Mouse (Mus musculus) layer of hippocampus, adult 9-11 months (tissue): ENCODE data around the gene Arv1.

ENCODE experiments used
- DNase-seq: peaks from one replicate; pipeline ENCODE4 v3.0.0; 2022

Gene Arv1

GRCm38 (mm10) chr8:124732828-124733227, 10.9 kb downstream of the Arv1 start:
- DNase-seq = no peak

DNA sequence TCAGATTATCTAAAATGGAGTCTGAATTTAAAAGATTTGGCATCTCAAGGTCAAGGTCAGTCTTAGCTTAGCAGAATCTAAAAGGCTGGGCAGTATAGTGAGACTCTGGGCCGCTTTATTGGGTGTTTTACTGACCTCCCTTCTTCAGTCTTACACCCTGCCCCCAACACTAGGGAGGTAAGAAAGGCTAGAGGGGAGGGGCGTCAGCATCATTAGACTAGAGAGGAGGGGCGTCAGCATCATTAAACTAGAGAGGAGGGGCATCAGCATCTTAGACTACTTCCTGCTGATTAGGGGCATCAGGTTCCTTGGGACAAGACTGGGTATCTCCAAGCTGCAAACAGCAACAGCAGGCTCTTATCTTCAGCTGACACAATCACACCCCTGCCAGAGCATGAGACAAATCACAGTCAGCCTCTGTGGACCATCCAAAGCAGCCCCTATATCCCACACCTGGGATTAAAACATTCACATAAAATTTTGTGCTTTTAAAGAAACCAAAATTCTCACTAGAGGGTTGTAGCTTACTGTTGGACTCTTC, 13.5 kb downstream of the Arv1 start:
- no peak for DNase-seq

DNA sequence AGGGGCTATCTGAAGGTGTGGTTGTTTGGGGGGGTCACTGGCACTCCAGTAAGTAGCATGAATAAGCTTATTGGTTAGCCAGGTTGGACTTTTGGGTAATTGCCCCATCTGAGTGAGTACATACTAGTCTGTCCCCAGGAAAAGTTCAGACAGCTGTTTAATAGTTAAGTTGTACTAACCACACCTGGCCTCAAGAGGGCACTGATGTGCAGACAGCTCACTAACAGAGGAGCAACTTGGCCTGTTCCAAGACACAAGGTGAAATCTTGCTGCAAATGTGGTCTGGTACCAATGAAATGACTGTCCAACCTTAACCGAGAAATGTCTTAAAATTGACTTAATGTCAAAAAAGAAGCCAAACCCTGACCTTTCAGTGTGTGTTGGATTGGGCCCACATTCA, 17.3 kb downstream of the Arv1 start:
- DNase-seq = no peak

GRCm38 (mm10) chr8:124746661-124747060, 24.7 kb downstream of the Arv1 start:
- DNase-seq = no peak

DNA sequence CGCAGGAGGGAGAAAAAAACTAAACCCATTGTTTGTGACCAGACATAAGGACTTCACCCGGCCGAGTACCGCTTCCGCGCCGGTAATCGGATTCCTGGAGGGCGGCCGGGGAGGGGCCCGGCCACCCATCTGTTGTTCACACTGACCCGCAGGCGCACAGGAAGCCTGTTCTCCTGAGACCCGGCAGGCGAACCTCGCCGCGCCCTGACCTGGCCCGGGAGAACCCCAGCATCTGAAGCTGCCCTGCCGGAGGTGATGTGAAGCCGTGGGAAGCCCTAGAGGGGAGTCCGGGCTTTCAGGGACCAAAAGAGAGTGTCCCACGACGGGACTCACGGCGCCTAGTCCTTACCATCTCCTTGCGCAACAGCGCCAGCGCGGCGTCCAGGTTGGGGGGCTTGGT, 29.3 kb downstream of the Arv1 start:
- no peak for DNase-seq

DNA sequence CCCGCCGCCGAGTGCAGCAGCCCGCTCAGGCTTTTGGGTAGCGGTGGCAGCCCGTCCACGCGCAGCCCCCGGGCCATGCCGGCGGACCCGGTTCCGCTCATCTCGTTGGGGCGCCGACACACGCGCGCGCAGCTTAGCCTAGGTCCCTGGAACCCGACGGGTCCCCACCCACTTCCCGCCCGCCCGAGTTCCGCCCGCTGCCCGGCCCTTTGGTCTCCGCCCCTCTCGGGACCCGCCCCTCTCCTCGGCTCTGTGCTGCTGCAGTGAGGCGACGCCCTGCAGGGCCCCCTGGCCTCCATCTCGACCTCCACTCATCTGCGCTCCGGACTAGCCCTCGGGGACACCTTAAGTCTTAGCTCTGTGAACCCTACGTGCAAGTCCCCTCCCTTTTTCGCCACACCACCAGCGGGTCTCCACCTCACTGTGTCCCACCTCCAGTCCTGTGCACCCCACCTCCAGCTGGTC, 29.8 kb downstream of the Arv1 start, which contains the start of gene Fam89a:
Gene Fam89a (minus strand): TSS at position 124 of the 465 bp plus-strand sequence.
- DNase-seq = no peak

DNA sequence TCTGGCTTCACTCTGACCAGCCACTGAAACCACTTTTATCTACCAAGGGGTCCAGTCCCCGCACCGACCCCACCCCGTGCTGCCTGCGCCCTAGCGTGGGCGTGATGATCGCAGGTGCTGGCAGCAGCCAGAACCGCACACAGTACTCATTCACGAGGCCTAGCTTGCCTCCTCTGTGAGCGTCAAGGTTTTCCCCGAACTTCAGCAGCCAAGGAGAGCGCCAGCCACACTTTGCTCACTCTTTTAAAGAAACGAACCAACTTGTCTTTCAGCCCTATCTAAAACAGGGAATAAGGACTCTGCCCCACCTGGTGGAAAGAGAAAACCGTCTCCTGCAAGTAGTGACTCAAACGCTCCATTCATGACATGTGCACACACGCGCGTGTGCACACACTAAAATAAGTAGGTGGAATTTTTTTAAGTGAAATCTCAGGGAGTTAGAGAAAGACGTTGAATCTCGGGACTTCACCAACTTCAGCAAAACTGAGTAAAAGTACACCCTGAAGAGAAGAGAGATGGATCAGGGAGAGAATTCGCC, 30.5 kb downstream of the Arv1 start:
- no peak for DNase-seq

DNA sequence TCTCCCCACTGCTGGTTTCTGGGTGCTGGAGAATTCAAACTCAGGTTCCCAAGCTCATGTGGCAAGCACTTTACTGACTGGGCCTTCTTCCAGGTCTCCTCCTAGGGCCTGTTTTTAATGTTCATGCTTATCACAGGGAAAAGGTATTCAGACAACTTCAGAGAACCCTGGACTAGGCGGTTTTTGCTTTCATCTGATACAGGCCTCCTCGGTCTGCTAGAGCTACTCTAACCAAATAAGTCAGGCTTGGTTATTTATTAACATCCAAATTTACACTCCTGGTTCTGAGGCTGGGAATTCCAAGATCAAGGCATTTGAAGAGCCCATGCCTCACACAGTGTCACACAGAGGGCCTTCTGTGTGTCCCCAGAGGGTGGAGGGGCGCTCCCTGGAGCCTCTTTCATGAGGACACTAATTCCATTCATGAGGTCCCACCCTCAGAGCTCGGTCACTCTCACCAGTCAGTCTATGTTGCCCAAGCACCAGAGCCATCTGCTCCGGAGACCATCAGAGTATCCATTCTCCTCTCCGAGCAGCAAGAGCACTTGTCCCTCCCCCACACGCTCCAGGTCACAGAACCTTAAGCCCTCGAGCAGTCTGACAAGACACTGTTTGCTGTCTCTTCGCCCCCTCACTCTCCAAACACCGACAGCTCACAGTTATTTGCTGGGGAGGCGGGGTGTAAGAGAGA, 32.3 kb downstream of the Arv1 start:
- DNase-seq = peak; percentile 67

DNA sequence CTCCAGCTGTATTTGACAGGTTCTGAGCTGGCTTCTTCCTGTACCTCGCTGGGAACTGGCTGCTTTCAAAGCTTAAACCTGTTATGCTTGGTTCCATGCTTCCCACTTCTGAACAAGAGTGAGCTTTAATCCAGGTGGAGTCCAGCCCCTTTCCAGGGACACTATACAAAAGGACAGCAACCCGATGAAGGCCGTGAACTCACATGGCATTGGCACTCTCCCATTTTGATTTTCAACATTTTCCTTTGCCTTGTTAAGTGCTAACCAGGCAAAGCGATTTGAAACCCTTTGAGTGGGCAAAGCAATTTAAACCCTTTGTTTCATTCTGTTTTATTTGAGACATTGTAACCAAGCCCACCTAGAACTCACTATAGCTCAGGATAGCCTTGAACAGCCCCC, 32.9 kb downstream of the Arv1 start:
- no peak for DNase-seq

DNA sequence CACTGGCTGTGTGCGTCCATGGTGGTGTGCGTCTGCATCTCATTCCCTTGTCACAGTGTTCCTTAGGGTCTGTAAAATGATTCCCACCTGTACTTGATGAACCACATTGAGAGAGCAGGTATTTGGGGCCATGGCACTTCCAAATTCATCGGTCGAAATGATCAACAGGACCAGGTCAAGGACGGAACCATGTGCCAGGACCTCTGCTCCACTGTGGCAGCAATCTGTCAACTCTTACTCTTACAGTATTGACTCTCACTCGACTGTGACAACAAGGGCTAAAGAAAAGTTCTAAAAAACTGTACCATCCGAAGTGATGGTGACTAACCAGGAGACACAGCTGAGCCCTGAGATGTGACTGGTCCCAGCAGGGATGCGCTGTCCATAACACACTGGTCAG, 33.5 kb downstream of the Arv1 start:
- DNase-seq = no peak

- DNase-seq = no peak
These were observed 34.2 kb downstream of the Arv1 start for GRCm38 (mm10) chr8:124756153-124756552.

GRCm38 (mm10) chr8:124756601-124757000, 34.7 kb downstream of the Arv1 start:
- no peak for DNase-seq

- DNase-seq = no peak
These were observed 36.6 kb downstream of the Arv1 start for GRCm38 (mm10) chr8:124758544-124758943.

DNA sequence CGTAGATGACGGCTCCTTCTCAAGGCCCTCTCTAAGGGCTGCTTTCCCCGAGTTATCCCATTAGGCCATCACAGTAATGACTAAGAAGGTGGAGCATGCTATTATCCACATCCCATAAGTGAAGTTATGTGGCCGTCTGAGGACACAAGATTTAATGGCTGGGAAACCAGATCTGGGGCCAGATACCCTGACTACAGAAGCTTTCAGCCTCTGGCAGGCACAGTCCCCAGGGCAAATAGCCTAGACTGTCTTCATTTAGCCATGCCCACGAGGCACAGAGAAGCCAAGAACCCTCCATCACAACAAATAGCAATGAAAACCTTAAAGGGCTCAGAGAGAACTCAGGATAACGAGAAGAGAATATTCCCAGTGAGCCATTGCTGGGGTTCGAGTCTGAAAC, 41.1 kb downstream of the Arv1 start:
- DNase-seq = no peak

DNA sequence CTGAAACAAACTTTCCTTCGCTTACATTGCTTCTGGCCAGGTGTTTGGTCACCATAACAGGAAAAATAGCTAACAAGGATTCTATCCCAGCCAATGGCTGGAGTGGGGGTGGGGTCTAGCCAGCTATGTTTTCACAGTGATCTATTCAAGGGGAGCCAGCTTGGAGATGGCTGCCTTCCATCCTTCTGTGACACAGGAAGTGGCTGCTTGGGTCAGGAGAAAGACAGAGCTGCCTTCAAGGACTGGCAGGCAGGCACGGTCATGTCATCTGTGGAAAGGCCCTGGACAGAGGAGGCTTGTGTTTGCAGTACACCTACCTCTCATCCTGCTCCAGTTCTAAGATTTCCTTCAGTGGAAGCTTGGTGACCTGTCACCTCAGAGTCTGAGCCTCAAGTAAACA, 50.5 kb downstream of the Arv1 start:
- peak; percentile 48 for DNase-seq

DNA sequence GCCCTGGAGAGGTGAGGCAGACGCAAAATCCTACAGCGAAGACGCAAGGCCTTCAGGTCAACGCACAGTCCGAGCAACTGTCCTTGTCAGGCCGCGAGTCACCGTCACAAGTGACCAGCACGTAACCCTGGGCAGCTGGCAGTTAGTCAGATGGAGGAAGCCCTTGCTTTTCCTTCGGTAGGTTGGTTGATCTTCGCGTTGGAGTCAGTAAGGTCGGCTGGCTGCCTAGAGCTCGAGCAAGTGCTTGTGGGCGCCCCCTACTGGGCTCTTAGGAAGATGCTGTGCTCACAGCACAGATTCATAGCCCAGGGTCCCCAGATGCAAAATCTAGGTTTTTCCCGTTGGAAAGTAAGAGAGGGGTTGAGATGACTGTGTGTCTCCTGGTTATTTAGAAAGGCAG, 53.8 kb downstream of the Arv1 start:
- peak; percentile 77 for DNase-seq

GRCm38 (mm10) chr8:124780236-124780635, 58.3 kb downstream of the Arv1 start:
- DNase-seq = peak; percentile 63

DNA sequence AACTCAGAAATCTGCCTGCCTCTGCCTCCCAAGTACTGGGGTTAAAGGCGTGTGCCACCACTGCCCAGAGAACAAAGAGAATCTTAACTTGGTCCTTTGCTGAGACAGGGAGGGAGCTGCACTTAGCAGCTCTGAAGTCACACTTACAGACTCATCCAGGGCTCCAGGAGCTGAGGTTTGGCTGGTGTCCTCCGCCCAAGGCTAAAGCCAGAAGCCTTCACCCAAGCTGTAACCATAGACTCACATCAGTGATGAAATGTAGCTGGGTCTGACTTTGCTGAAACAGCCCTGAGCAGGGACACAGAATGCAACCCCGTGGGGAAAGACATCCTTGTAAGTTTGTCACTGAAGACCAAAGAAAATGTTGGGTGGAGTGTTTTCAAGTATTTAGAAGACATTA, 60.5 kb downstream of the Arv1 start:
- no peak for DNase-seq

GRCm38 (mm10) chr8:124783228-124783627, 61.3 kb downstream of the Arv1 start:
- no peak for DNase-seq
